Mouse (Mus musculus) liver, postnatal 0 days (tissue): ENCODE results near the gene Mcidas. TPM values are rescaled to one million over a fixed set of nuclear protein-coding genes. Genes with fewer than 3 reads are reported as not detected.

Source experiments
- ATAC-seq: fragments of 200-750 bp; cut with Nextera tagmentation; 2 replicates; pipeline ENCODE4 v1.8.0; 2017; ENCODE audit warnings: mild to moderate bottlenecking, moderate library complexity
- DNase-seq: peaks from one replicate; pipeline ENCODE4 v3.0.0-alpha.2; 2016
- H3K27ac ChIP-seq: fragments of 300-500 bp; sonication (generic); 2 replicates; pipeline ENCODE4 v1.5.1; 2014; ENCODE audit warnings: antibody characterized with exemption, moderate library complexity, mild to moderate bottlenecking, low read depth
- H3K27me3 ChIP-seq: fragments of 300-500 bp; sonication (generic); 2 replicates; pipeline ENCODE4 v1.6.1; 2014; ENCODE audit warnings: low read length, control low read depth, mixed read lengths; ENCODE audit not compliant: insufficient read depth
- H3K36me3 ChIP-seq: fragments of 300-500 bp; sonication (generic); replicated peaks from 2 replicates; pipeline ENCODE4 v1.6.1; 2014; ENCODE audit warnings: mild to moderate bottlenecking, control low read depth, low read length, moderate library complexity, mixed read lengths; ENCODE audit not compliant: insufficient read depth
- H3K4me1 ChIP-seq: fragments of 300-500 bp; sonication (generic); 2 replicates; pipeline ENCODE4 v1.6.1; 2014; ENCODE audit warnings: antibody characterized with exemption, mild to moderate bottlenecking, control low read depth; ENCODE audit not compliant: insufficient read depth
- H3K4me2 ChIP-seq: fragments of 300-500 bp; sonication (generic); 2 replicates; pipeline ENCODE4 v1.6.1; 2014; ENCODE audit warnings: low read depth, mild to moderate bottlenecking, low read length, moderate library complexity, mixed read lengths
- H3K4me3 ChIP-seq: fragments of 300-500 bp; sonication (generic); 2 replicates; pipeline ENCODE4 v1.5.1; 2014; ENCODE audit warnings: low read depth, low read length
- H3K9ac ChIP-seq: fragments of 300-500 bp; sonication (generic); replicated peaks from 2 replicates; pipeline ENCODE4 v1.6.1; 2014; ENCODE audit warnings: mild to moderate bottlenecking, moderate library complexity
- H3K9me3 ChIP-seq: fragments of 300-500 bp; sonication (generic); 2 replicates; pipeline ENCODE4 v1.6.1; 2016; ENCODE audit warnings: mild to moderate bottlenecking, control low read depth, low read length, mixed read lengths
- CTCF ChIP-seq: sonication (generic); IDR thresholded peaks from 2 replicates; pipeline ENCODE4 v1.5.1; 2016; ENCODE audit warnings: antibody characterized with exemption, low read depth
- EP300 ChIP-seq: IDR thresholded peaks from 2 replicates; pipeline ENCODE4 v1.6.1; 2016; ENCODE audit warnings: antibody characterized with exemption, low read depth, mild to moderate bottlenecking
- WGBS: fragments of 180-500 bp; shearing (Covaris S2); extraction: QIAGEN DNeasy Blood & Tissue Kit; methylation state at CpG from one replicate; pipeline ENCODE4 v1.1.7; 2014; ENCODE audit not compliant: insufficient replicate concordance; 5-methylcytosine and 5-hydroxymethylcytosine counted together
- microRNA counts: library from miRNA; unstranded; fragments of <30 nt; microRNA quantifications from one replicate; lab custom pipeline; 2015
- microRNA-seq: library from miRNA; unstranded; fragments of <30 nt; microRNA quantifications from one replicate; pipeline ENCODE4, GENCODE M21; 2016
- polyA plus RNA-seq: library from polyadenylated mRNA; unstranded; fragments of >200 nt; fragmentation: Nextera tagmentation; extraction: Ambion mirVana; gene quantifications from 2 replicates; pipeline ENCODE4 v1.2.1, GENCODE M21; 2015

The Mcidas gene
- polyA plus RNA-seq, 1 experiment from 2014 or later, result not detected

DNA sequence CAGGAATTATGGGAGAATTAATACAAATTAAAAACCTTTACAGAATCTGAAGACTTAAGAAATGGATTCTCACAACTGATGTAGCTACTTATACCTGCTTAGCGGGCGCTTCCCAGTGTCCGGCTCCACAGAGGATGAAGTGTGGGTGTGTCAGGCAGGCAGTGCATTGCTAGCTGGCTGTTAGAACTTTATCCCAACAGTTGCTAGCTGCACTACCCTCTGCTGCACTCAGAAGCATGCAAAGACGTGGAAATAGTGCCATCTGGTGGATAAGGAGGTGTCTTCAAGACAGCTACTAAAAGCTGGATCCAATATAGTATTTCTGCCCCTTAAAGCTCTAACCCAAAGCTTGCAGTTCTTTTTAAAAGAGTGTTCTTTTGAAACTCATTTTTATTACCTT lies 42.2 kb downstream of the Mcidas start:
- Histone ChIP-seq H3K4me1 (peaks cover 12% of the 10 kb centered on the region; the same call in 1 of the 2 replicates), H3K4me3 (no peak overlapping the region), H3K4me2 (peak overlapping the region; percentile 90; the same call in 1 of the 2 replicates), H3K9ac (no peak overlapping the region), H3K9me3 (no peaks in the 10 kb centered on the region), H3K27ac (no peak overlapping the region), H3K27me3 (peaks cover 54% of the 10 kb centered on the region), H3K36me3 (no peaks in the 10 kb centered on the region)
- peak; percentile 59 for DNase-seq
- ATAC-seq, result peak; percentile 80
- under 1% methylated on average over 4 of the region's 4 CpGs for WGBS
- TF ChIP-seq CTCF (peak; percentile 91), EP300 (no peak)

- no peaks in the 10 kb centered on the region for H3K4me1 ChIP-seq
- H3K36me3 ChIP-seq, result no peaks in the 10 kb centered on the region
- H3K9ac ChIP-seq, result no peak overlapping the region
- ATAC-seq, result no peak
- H3K27me3 ChIP-seq, result no peaks in the 10 kb centered on the region
- TF ChIP-seq CTCF (no peak), EP300 (no peak)
- DNase-seq, result no peak
- no peaks in the 10 kb centered on the region for H3K9me3 ChIP-seq
- no peak overlapping the region for H3K4me2 ChIP-seq
- H3K4me3 ChIP-seq, result no peak overlapping the region
- whole genome bisulfite sequencing, result 71% methylated on average over 3 of the region's 3 CpGs
- H3K27ac ChIP-seq, result no peak overlapping the region
Observed at GRCm38 (mm10) chr13:113044876-113045275, 51.2 kb downstream of the Mcidas start.

DNA sequence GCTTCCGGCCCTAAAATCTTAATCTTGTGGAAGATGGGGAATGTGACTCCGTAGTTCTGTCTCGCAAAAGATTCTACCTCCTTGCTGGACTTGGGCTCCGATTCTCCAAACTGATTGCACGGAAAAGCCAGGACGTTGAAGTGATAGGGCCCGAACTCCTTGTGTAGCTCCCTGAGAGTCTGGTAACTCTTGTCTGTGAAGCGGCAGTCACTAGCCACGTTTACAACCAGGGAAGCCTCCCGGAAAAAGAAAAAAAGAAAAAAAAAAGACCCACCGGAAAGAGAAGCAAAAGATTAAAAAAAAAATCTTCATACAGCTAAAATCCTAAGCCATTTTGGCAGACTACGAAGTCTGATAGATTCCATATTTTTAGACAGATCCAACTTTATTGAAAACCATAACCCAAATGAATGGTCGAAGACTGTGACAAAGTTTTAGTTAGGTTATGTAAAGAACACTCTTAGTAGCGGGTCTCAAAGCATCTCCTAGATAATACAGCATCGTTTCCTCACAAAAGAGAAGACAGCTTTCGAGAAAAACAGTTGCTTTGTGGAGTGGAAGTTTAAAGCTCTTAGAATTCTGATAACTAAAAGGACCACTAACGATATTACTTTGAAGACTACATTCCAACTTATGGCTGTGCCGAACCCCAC lies 51.9 kb downstream of the Mcidas start:
- H3K27ac ChIP-seq, result no peak overlapping the region
- peak overlapping the region; percentile 26; the same call in 1 of the 2 replicates for H3K9ac ChIP-seq
- WGBS, result 36% methylated on average over 18 of the region's 18 CpGs
- H3K4me1 ChIP-seq, result no peaks in the 10 kb centered on the region
- H3K4me3 ChIP-seq, result peak overlapping the region; percentile 38
- ATAC-seq (no peak), DNase-seq (no peak)
- peak overlapping the region; percentile 42 for H3K4me2 ChIP-seq
- no peak for TF ChIP-seq EP300
- TF ChIP-seq CTCF, result no peak
- no peaks in the 10 kb centered on the region for H3K27me3 ChIP-seq
- no peaks in the 10 kb centered on the region for H3K9me3 ChIP-seq
- H3K36me3 ChIP-seq, result no peaks in the 10 kb centered on the region

- Histone ChIP-seq H3K4me3 (peak within 1 kb of the TSS; percentile 38), H3K4me2 (peak within 1 kb of the TSS; percentile 42), H3K27ac (no peak within 1 kb of the TSS), H3K36me3 (no peaks in the 10 kb centered on the region), H3K27me3 (no peaks in the 10 kb centered on the region), H3K9ac (peak within 1 kb of the TSS; percentile 26; the same call in 1 of the 2 replicates), H3K4me1 (no peaks in the 10 kb centered on the region), H3K9me3 (no peaks in the 10 kb centered on the region)
- TF ChIP-seq EP300 (no peak), CTCF (peak; percentile 61)
- WGBS, result 7% methylated on average over 21 of the region's 21 CpGs
- ATAC-seq (peak; percentile 48; the same call in 1 of the 2 replicates), DNase-seq (no peak)
Observed at GRCm38 (mm10) chr13:113046211-113046883, 52.7 kb downstream of the Mcidas start, which contains the start of gene Gpx8. TSS of gene Gpx8 (minus strand) at chr13:113046410.

DNA sequence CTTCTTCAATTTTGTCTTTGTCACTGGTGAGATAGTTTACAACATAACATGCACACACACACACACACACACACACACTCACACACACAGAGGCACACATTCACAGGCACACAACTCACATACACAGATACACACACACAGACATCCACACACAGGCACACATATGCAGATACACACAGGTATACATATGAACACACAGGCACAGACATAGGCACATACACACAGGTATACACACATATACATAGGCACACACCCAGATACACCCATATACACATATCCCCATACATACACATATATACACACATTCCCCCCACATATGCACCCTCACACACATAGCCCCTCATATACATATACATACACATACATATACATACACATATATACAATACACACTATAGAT lies 53.4 kb downstream of the Mcidas start:
- TF ChIP-seq CTCF (no peak), EP300 (no peak)
- Histone ChIP-seq H3K4me2 (no peak overlapping the region), H3K27ac (no peak overlapping the region), H3K27me3 (no peaks in the 10 kb centered on the region), H3K4me1 (no peaks in the 10 kb centered on the region), H3K9ac (no peak overlapping the region), H3K9me3 (no peaks in the 10 kb centered on the region), H3K4me3 (no peak overlapping the region), H3K36me3 (no peaks in the 10 kb centered on the region)
- ATAC-seq (no peak), DNase-seq (no peak)

GRCm38 (mm10) chr13:113047647-113048046 lies 54.0 kb downstream of the Mcidas start:
- DNase-seq (no peak), ATAC-seq (no peak)
- no peaks in the 10 kb centered on the region for H3K36me3 ChIP-seq
- no peak overlapping the region for H3K4me2 ChIP-seq
- H3K4me3 ChIP-seq, result no peak overlapping the region
- H3K4me1 ChIP-seq, result no peaks in the 10 kb centered on the region
- H3K27ac ChIP-seq, result no peak overlapping the region
- WGBS, result 73% methylated on average over 3 of the region's 3 CpGs
- no peaks in the 10 kb centered on the region for H3K9me3 ChIP-seq
- no peak overlapping the region for H3K9ac ChIP-seq
- TF ChIP-seq EP300 (no peak), CTCF (0 out of 2 replicates have a peak, but pooled peaks have one; percentile 14)
- H3K27me3 ChIP-seq, result no peaks in the 10 kb centered on the region

MicroRNAs encoded within 50 kb of the gene (microRNA counts, 519-probe panel; counts per million panel counts)
- microRNA mmu-miR-449a (lab: Ali Mortazavi, UCI) (not detected), microRNA mmu-miR-449b (lab: Ali Mortazavi, UCI) (not detected), microRNA mmu-miR-449c (lab: Ali Mortazavi, UCI) (not detected)

Small RNA genes within 50 kb of the gene (microRNA-seq; reads per million reads assigned to microRNA genes)
- gene Mir449a, result 67.3 reads per million, percentile 39 among the genes with 10 or more reads in this experiment
- not detected for gene Mir449b
- not detected for gene Mir449c

Other genes with a start within 250 kb of the Mcidas start
- gene Plpp1, start 193.1 kb upstream of the Mcidas start, polyA plus RNA-seq, result 44.6 and 55.4 TPM in 2 replicates
- 13.5 and 13.8 TPM in 2 replicates for gene Mtrex, start 66.4 kb upstream of the Mcidas start, polyA plus RNA-seq
- 5.0 and 5.3 TPM in 2 replicates for gene Dhx29, start 66.4 kb upstream of the Mcidas start, polyA plus RNA-seq
- 0.58 TPM in 2 replicates for gene Ccno, start 6.0 kb upstream of the Mcidas start, polyA plus RNA-seq
- not detected in 2 replicates for gene Cdc20b, start 41.3 kb downstream of the Mcidas start, polyA plus RNA-seq
- gene Gpx8, start 52.6 kb downstream of the Mcidas start, polyA plus RNA-seq, result 5.5 and 5.8 TPM in 2 replicates
- gene Gzma, start 107.1 kb downstream of the Mcidas start, polyA plus RNA-seq, result 37.3 and 37.9 TPM in 2 replicates
- gene Esm1, start 215.8 kb downstream of the Mcidas start, polyA plus RNA-seq, result 0.90 and 1.2 TPM in 2 replicates
- gene Gzmk, start 232.1 kb downstream of the Mcidas start, polyA plus RNA-seq, result not detected in 2 replicates